Mouse (Mus musculus) megakaryocyte, embryonic 14.5 days (primary cell): ENCODE measurements around the gene Srebf1. TPM values are rescaled to one million over a fixed set of nuclear protein-coding genes. Genes with fewer than 3 reads are reported as not detected.

Experiments used
- H3K27me3 ChIP-seq: replicated peaks from 2 replicates; pipeline ENCODE3; 2012; ENCODE audit warnings: inconsistent platforms
- H3K36me3 ChIP-seq: replicated peaks from 2 replicates; pipeline ENCODE3; 2012; ENCODE audit warnings: low read length, inconsistent platforms, mixed read lengths
- H3K4me1 ChIP-seq: 2 replicates; pipeline ENCODE4 v1.6.1; 2012; ENCODE audit warnings: inconsistent platforms
- H3K4me3 ChIP-seq: replicated peaks from 2 replicates; pipeline ENCODE3; 2012; ENCODE audit warnings: moderate library complexity, mild to moderate bottlenecking, inconsistent platforms
- H3K9me3 ChIP-seq: 2 replicates; pipeline ENCODE4 v1.6.1; 2012; ENCODE audit warnings: inconsistent platforms
- FLI1 ChIP-seq: IDR thresholded peaks from 2 replicates; pipeline ENCODE4 v1.6.1; 2012; ENCODE audit warnings: low read length, inconsistent platforms, mixed read lengths
- GATA1 ChIP-seq: IDR thresholded peaks from 3 replicates; pipeline ENCODE4 v1.6.1; 2012; ENCODE audit warnings: mixed read lengths, low read length, inconsistent platforms, borderline replicate concordance
- polyA plus RNA-seq: library from polyadenylated mRNA; stranded (reverse); fragments of >175 nt; gene quantifications from 2 replicates; pipeline ENCODE4 v1.2.3, GENCODE M21; 2012; ENCODE audit warnings: low replicate concordance; ENCODE audit not compliant: insufficient read depth

Srebf1 gene
- polyA plus RNA-seq, 1 experiment, result 138 TPM

DNA sequence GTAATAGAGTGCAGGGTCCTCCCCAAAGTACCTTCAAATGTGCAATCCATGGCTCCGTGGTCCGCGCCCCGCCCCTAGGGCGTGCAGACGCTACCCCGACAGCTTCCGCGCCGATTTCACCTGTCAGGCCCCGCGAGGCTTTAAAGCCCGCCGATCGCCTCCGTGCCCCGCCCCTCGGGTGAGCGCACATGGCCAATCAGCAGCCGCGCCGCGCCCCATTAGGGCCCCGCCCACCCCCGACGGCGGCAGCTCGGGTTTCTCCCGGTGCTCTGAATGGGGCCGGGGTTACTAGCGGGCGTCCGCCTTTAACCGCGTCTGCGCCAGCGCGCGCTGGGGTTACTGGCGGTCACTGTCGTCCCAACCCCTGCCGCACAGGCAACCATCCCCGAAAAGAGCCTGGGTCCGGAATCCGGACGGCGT lies 12.1 kb downstream of the Srebf1 start:
- no peaks in the 10 kb centered on the region for H3K27me3 ChIP-seq
- peak overlapping the region; percentile 94 for H3K4me3 ChIP-seq
- no peaks in the 10 kb centered on the region for H3K9me3 ChIP-seq
- TF ChIP-seq GATA1 (no peak), FLI1 (no peak)
- peaks cover 88% of the 10 kb centered on the region for H3K4me1 ChIP-seq
- peaks cover 77% of the 10 kb centered on the region for H3K36me3 ChIP-seq

DNA sequence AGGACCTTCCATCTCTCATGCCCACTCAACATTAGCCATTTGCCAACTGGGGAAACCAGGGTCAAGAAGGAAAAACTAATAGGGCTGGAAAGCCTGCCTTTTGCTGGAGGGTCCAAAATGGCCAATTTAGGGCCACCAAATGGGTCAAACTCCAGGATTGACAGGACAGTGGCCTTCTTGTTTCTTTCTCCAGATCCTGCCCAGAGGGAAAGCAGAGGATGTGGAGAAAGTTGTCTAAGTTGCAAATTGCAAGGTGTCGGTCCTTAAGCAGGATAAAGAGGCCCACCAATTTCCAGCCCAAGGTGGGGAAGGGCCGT lies 12.5 kb downstream of the Srebf1 start:
- TF ChIP-seq GATA1 (no peak), FLI1 (no peak)
- Histone ChIP-seq H3K4me1 (peaks cover 85% of the 10 kb centered on the region), H3K9me3 (no peaks in the 10 kb centered on the region), H3K36me3 (peaks cover 79% of the 10 kb centered on the region), H3K4me3 (peak overlapping the region; percentile 94), H3K27me3 (no peaks in the 10 kb centered on the region)

DNA sequence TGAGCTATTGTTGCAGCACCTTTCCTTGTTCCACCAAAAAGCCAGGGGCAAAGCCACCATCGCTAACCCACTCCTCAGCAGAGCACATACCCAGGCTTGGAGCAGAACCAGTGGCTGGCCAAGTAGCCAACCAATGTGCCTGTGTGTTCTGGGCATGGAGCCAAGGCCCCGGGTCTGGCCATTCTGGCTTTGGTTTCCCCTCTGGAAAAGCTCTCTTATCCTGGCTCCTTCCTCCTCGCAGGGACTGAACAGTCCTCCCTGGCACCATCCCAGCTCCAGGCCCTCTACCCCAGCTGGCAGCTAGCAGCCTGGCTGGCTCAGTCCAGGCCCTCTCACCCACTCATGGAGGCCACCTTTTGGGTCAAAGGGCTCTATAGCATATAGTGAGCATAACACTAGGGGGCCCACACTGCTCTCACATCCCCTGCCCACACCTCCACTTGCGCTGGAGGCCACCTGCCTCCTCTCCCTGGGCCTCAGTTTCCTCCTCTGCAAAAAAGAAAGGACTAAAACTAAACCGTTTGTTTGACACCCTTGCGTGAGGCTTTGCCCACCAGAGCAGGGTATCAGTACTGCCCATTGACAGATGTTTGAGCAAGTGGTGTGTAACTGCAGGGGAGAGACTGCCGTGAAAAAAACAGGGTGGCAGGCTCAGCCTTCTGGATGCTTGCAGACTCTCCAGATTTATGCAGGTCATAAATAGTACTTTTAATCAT lies 13.0 kb downstream of the Srebf1 start:
- Histone ChIP-seq H3K4me1 (peaks cover 83% of the 10 kb centered on the region), H3K27me3 (no peaks in the 10 kb centered on the region), H3K36me3 (peaks cover 81% of the 10 kb centered on the region), H3K4me3 (peak overlapping the region; percentile 94), H3K9me3 (no peaks in the 10 kb centered on the region)
- no peak for TF ChIP-seq FLI1
- no peak for TF ChIP-seq GATA1

DNA sequence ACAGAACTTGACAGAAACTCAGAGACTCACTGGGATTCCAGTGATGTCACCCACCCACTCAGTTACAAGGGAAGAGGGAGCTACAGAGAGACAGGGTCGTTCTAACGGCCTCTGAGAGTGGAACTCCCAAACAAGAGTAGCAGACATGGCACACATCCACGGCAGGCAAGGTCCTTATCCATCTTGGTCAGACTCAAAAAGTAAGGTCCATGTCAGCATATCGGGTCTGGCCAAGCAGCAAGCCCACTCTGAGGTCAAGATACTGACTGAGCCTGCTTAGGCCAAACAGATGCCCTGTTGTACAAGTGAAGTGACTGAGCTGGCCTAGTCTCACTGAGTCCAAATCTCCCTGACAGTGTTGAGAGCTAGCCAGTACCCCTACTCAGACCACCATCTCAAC lies 13.7 kb downstream of the Srebf1 start:
- peak overlapping the region; percentile 94 for H3K4me3 ChIP-seq
- H3K4me1 ChIP-seq, result peaks cover 85% of the 10 kb centered on the region
- H3K36me3 ChIP-seq, result peaks cover 83% of the 10 kb centered on the region

DNA sequence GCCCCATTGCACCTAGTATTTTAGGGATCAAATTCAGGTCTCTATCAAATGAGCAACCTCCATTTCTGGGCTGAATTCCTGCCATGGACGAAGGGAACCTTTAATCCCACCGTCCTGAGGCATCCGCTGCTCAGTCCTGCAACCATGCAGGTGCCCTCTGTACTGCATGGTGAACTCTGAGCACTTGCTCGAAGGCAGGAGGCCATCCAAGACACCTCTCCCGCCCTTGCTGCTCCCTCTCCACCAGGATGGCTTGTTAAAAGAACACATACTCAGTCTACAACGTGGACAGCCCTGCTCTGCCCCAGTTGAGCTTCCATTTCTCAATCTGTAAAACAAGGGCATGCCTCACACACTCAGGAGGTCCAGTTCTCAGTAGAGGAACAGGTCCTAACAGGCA lies 14.2 kb downstream of the Srebf1 start:
- Histone ChIP-seq H3K9me3 (no peaks in the 10 kb centered on the region), H3K27me3 (no peaks in the 10 kb centered on the region), H3K4me3 (peak overlapping the region; percentile 7), H3K36me3 (peaks cover 83% of the 10 kb centered on the region), H3K4me1 (peaks cover 82% of the 10 kb centered on the region)
- TF ChIP-seq FLI1 (no peak), GATA1 (no peak)

More for the DNA sequence above, 13.7 kb downstream of the Srebf1 start:
- TF ChIP-seq FLI1 (no peak), GATA1 (no peak)
- no peaks in the 10 kb centered on the region for H3K9me3 ChIP-seq
- H3K27me3 ChIP-seq, result no peaks in the 10 kb centered on the region

DNA sequence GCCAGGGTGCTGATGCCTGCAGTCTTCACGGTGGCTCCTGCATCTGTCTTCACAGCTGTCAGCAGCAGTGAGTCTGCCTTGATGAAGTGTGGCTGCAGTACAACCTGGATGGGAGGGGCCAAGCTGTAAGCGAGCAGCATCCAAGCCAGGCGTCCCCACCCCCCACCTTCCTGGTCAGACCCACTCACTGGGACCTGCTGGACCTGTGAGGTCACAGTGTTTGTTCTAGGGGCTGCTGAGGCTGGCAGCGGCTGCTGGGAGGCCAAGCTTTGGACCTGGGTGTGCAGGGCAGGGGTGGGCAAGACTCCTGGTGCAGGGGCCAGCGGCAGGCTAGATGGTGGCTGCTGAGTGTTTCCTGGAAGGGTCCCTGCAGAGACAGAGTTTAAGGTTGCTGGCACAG lies 16.2 kb downstream of the Srebf1 start:
- Histone ChIP-seq H3K9me3 (no peaks in the 10 kb centered on the region), H3K36me3 (peaks cover 85% of the 10 kb centered on the region), H3K4me3 (peak overlapping the region; percentile 10), H3K27me3 (no peaks in the 10 kb centered on the region), H3K4me1 (peaks cover 82% of the 10 kb centered on the region)
- TF ChIP-seq GATA1 (no peak), FLI1 (no peak)

DNA sequence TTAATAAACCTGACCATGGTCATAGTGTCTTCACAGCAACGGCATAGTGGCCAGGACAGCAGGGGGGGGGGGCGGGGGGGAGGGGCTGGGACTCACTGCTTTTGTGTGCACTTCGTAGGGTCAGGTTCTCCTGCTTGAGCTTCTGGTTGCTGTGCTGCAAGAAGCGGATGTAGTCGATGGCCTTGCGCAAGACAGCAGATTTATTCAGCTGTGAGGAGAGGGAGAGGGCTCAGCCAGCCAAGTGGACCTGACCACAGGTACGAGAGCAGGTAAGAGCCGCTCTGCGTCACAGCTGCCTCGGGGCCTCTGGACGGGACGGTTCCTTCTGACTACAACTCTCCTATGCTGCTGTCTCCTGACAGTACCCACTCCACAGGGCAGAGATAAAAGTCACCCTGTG lies 17.4 kb downstream of the Srebf1 start:
- TF ChIP-seq FLI1, result no peak
- no peak for TF ChIP-seq GATA1
- Histone ChIP-seq H3K27me3 (no peaks in the 10 kb centered on the region), H3K36me3 (peaks cover 95% of the 10 kb centered on the region), H3K4me1 (peaks cover 84% of the 10 kb centered on the region), H3K4me3 (no peak overlapping the region), H3K9me3 (no peaks in the 10 kb centered on the region)

DNA sequence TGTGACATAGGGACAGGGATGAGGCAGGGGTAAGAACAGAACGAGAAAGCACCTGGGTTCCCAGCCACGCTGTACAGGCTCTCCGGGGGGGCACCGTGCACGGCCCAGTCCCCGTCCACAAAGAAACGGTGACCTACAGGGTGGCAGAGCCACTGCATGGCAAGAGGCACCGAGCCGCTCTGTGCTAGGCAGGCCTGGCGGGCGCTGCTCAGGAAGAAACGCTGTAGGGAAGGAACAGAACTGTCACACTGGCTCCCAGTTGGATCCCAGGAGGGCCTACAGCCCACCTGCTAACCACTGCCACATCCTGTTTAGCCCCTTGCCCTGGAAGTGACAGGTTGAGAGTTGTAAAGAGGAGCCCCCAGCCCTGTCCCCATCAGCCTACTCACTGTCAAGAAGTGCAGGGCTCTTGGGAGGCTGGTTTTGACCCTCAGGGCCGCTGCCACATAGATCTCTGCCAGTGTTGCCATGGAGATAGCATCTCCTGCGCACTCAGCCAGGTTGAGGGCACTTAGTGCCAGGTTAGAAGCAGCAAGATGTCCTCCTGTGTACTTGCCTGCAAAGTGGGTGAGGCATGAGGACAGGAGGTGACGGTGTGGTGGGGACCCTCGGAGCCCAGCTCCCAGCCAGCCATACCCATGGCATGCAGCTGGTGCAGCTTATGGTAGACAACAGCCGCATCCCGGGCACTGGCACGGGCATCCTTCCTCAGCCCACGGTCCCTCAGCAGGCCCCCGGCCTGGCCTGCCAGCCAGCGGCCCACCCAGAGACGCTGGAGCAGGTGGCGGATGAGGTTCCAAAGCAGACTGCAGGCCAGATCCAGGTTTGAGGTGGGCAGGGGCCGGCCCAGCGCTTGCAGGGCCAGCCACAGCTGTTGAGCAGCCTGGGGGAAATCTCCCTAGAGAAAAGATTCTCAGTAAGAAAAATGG lies 19.4 kb downstream of the Srebf1 start:
- H3K36me3 ChIP-seq, result peaks cover 100% of the 10 kb centered on the region
- TF ChIP-seq FLI1 (no peak), GATA1 (no peak)
- no peaks in the 10 kb centered on the region for H3K27me3 ChIP-seq
- peaks cover 81% of the 10 kb centered on the region for H3K4me1 ChIP-seq
- H3K4me3 ChIP-seq, result no peak overlapping the region
- H3K9me3 ChIP-seq, result no peaks in the 10 kb centered on the region

DNA sequence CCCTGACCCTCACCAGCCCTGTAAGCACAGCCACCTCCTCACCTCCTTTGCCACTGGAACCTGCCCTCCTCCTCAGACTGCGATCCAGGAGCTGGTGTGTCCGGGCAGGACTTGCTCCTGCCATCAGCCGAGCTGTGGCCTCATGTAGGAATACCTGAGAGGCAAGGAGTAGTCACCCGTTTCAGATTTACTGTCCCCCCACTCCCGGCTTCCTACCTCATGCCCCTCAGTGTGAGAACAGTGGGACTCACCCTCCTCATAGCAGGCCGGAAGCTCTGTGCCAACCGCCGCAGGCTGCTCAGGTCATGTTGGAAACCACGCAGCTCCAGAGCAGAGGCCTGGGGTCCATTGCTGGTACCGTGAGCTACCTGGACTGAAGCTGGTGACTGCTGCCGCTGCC lies 22.0 kb downstream of the Srebf1 start:
- peaks cover 81% of the 10 kb centered on the region for H3K4me1 ChIP-seq
- H3K9me3 ChIP-seq, result no peaks in the 10 kb centered on the region
- H3K27me3 ChIP-seq, result no peaks in the 10 kb centered on the region
- H3K36me3 ChIP-seq, result peaks cover 100% of the 10 kb centered on the region
- no peak for TF ChIP-seq FLI1
- TF ChIP-seq GATA1, result no peak
- H3K4me3 ChIP-seq, result peak overlapping the region; percentile 26

DNA sequence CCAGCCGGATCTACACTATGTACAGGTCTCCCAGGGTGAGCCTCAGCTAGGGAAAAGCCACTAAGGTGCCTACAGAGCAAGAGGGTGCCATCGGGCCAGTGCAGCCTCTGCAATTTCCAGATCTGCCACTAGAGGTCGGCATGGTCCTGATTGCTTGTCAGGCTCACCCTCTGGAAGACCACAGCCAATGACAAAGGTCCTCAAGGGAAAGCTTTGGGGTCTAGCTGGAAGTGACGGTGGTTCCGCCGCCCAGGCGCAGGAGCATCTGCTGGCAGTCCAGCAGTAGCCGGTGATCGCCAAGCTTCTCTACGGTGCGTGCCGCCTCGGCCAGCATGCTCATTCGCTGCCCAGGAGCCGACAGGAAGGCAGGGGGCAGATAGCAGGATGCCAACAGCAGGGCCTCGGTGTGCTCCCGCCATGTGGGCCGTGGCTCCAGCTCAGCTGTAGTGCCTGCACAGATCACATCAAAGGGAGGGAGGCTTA lies 22.6 kb downstream of the Srebf1 start:
- no peaks in the 10 kb centered on the region for H3K27me3 ChIP-seq
- no peak overlapping the region for H3K4me3 ChIP-seq
- peaks cover 100% of the 10 kb centered on the region for H3K36me3 ChIP-seq
- peaks cover 4% of the 10 kb centered on the region for H3K9me3 ChIP-seq
- TF ChIP-seq GATA1, result no peak
- TF ChIP-seq FLI1, result no peak
- peaks cover 82% of the 10 kb centered on the region for H3K4me1 ChIP-seq
